Mouse (Mus musculus) regulatory T cell (primary cell): ENCODE measurements around the gene Mrpl51.

ENCODE experiments used
- in situ Hi-C: fragments of 300-600 bp; cut with MboI, MseI; formaldehyde crosslinking; loops from one replicate; pipeline ENCODE4 v1.15.1; 2025; ENCODE audit warnings: high pct_unique_total_duplicates

The Mrpl51 gene

GRCm38 (mm10) chr6:125232045-125232437 lies 40.4 kb downstream of the Mrpl51 start:
- in situ Hi-C loops = no loop called here

DNA sequence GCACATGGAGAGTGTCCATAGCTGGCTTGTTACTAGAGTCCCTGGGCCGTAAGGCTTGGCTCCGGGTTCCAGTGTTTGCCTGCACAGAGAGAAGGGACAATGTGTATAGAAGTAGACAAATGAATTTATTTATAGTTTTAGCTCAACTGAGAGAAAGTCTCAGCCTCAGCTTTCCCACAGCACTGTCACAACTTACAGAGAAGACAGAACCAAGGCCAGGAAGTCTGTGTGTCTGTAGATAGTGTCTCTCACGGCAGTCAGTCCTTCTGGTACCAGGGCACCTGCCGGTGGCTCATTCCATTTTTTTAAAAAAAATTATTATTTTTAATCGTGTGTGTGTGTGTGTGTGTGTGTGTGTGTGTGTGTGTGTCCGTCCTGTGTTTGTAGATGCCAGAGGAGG lies 40.9 kb downstream of the Mrpl51 start:
- in situ Hi-C loops = no loop called here

- in situ Hi-C loops = no loop called here
Observed at GRCm38 (mm10) chr6:125233816-125234519, 42.4 kb downstream of the Mrpl51 start.

DNA sequence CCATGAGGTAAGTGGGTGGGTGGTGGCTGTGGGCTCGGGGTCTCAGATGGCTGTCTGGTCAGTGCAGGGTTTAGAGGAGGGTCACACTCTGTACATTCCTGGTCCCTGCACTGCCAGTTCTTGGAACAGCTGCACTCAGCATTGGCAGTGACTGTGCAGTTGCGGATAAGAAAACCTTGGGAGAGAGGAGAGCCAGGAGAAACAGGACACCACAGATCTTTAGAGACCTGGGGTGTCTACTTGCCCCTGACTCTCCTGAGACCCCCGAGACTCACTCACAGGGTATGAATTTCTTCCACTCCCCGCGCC lies 42.9 kb downstream of the Mrpl51 start:
- in situ Hi-C loops = no loop called here

DNA sequence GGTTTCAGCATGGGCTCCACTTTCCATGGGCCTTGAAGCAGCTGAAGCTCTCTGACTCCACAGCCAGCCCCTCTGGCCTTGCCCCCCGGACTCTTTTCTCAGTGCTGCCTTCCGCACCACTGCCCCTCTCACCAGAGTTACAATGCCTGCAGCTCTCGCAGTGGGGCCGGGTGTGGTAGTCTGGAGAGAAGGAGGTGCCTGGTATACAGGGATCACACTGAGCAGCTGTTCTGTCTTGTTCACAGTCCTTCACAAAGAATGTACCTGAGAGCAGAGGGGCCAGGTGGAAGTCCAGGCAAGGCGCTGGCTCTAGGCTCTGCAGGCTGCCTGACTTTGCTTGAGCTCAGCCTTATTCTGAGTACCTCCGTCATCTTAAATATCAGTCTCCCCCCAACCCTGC lies 44.7 kb downstream of the Mrpl51 start:
- in situ Hi-C loops = no loop called here

GRCm38 (mm10) chr6:125236782-125237181 lies 45.2 kb downstream of the Mrpl51 start, which contains the start of gene Cd27:
Cd27 (minus strand) TSS chr6:125237010.
- in situ Hi-C loops = no loop called here

DNA sequence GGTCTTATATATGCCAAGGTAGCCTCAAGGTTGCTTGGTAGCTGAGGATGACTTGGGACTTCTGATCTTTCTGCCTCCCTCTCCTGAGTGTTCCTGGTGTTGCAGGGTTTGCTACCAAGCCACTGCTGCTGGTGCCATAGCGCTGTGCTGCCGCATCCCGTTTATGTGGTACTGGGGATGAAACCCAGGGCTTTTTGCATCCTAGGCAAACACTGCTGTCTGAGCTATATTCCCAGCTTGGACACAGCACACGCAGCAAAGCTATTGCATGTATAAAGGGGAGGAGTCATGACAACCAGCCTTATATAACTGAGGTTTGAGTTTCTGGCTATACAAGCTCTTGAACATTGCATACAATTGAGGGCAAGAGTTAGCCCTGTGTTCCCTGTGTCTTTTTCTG lies 45.8 kb downstream of the Mrpl51 start:
- in situ Hi-C loops = no loop called here

- in situ Hi-C loops = no loop called here
Observed at GRCm38 (mm10) chr6:125238396-125238795, 46.8 kb downstream of the Mrpl51 start.

GRCm38 (mm10) chr6:125239547-125239946 lies 47.9 kb downstream of the Mrpl51 start:
- in situ Hi-C loops = no loop called here

GRCm38 (mm10) chr6:125240617-125241016 lies 49.0 kb downstream of the Mrpl51 start:
- in situ Hi-C loops = no loop called here

DNA sequence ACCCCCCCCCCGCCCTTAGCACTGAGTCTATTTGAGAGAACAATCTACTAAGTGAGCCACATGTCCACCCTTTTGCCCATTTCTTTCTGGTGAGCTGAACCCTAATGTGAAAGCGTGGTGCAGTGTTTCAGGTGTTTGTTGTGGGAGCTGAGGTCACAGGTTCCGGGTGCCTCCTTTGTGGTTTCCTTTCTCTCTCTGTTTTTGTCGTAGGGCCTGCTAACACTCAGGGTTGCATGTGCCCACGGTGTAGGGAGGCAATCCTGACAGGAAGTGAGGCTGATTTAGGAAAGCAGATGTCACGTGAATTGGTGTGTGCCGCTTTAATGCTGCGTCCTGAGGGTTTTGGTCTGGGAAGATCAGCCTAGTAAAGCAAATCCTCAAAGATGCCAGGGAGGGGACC lies 50.0 kb downstream of the Mrpl51 start:
- in situ Hi-C loops = no loop called here

GRCm38 (mm10) chr6:125244551-125244950 lies 53.0 kb downstream of the Mrpl51 start:
- in situ Hi-C loops = no loop called here
